Mouse (Mus musculus) intestine, postnatal 0 days (tissue): ENCODE measurements around the gene Iqgap1. TPM values are rescaled to one million over a fixed set of nuclear protein-coding genes. Genes with fewer than 3 reads are reported as not detected.

Experiments
- ATAC-seq: fragments of 200-750 bp; cut with Nextera tagmentation; 2 replicates; pipeline ENCODE4 v1.8.0; 2017; ENCODE audit warnings: mild to moderate bottlenecking, moderate TSS enrichment, moderate library complexity
- H3K27ac ChIP-seq: fragments of 300-500 bp; sonication (generic); 2 replicates; pipeline ENCODE4 v1.5.1; 2014; ENCODE audit warnings: mild to moderate bottlenecking, low read depth, low read length, moderate library complexity
- H3K27me3 ChIP-seq: fragments of 300-500 bp; sonication (generic); replicated peaks from 2 replicates; pipeline ENCODE4 v1.6.1; 2014; ENCODE audit warnings: low read length, mixed read lengths; ENCODE audit not compliant: control insufficient read depth, insufficient read depth
- H3K36me3 ChIP-seq: fragments of 300-500 bp; sonication (generic); 2 replicates; pipeline ENCODE4 v1.6.1; 2014; ENCODE audit warnings: mild to moderate bottlenecking, moderate library complexity; ENCODE audit not compliant: control insufficient read depth, insufficient read depth
- H3K4me1 ChIP-seq: fragments of 300-500 bp; sonication (generic); replicated peaks from 2 replicates; pipeline ENCODE4 v1.6.1; 2014; ENCODE audit warnings: antibody characterized with exemption, low read length, mixed read lengths; ENCODE audit not compliant: control insufficient read depth, insufficient read depth
- H3K4me2 ChIP-seq: fragments of 300-500 bp; sonication (generic); replicated peaks from 2 replicates; pipeline ENCODE4 v1.6.1; 2014; ENCODE audit warnings: low read depth, mild to moderate bottlenecking, moderate library complexity
- H3K4me3 ChIP-seq: fragments of 300-500 bp; sonication (generic); 2 replicates; pipeline ENCODE4 v1.5.1; 2014; ENCODE audit warnings: low read depth, low read length
- H3K9ac ChIP-seq: fragments of 300-500 bp; sonication (generic); 2 replicates; pipeline ENCODE4 v1.6.1; 2014; ENCODE audit warnings: mild to moderate bottlenecking, low read depth, low read length
- H3K9me3 ChIP-seq: fragments of 300-500 bp; sonication (generic); 2 replicates; pipeline ENCODE4 v1.6.1; 2016; ENCODE audit warnings: mixed run types; ENCODE audit not compliant: control insufficient read depth
- CTCF ChIP-seq: sonication (generic); IDR thresholded peaks from 2 replicates; pipeline ENCODE4 v1.5.1; 2016; ENCODE audit warnings: low read depth, mild to moderate bottlenecking, control low read depth, antibody characterized with exemption, moderate library complexity
- WGBS: fragments of 180-500 bp; shearing (Covaris S2); extraction: QIAGEN DNeasy Blood & Tissue Kit; methylation state at CpG from one replicate; pipeline ENCODE4 v1.1.7; 2014; 5-methylcytosine and 5-hydroxymethylcytosine counted together
- polyA plus RNA-seq: library from polyadenylated mRNA; unstranded; fragments of >200 nt; fragmentation: Nextera tagmentation; extraction: Ambion mirVana; gene quantifications from 2 replicates; pipeline ENCODE4 v1.2.1, GENCODE M21; 2015

Iqgap1 gene
- polyA plus RNA-seq, 1 experiment from 2014 or later: 32.3 TPM

GRCm38 (mm10) chr7:80778958-80779669, 46.7 kb downstream of the Iqgap1 start:
- Histone ChIP-seq H3K36me3 (peaks cover 7% of the 10 kb centered on the region; the same call in 1 of the 2 replicates), H3K4me1 (peaks cover 15% of the 10 kb centered on the region; the same call in 1 of the 2 replicates), H3K9ac (0 out of 2 replicates have a peak overlapping the region, but pooled peaks have one; percentile 31), H3K27me3 (no peaks in the 10 kb centered on the region), H3K4me2 (peak overlapping the region; percentile 53), H3K4me3 (no peak overlapping the region), H3K9me3 (no peaks in the 10 kb centered on the region), H3K27ac (peak overlapping the region; percentile 88)
- ATAC-seq: peak; percentile 80
- TF ChIP-seq CTCF: 0 out of 2 replicates have a peak, but pooled peaks have one; percentile 9
- WGBS: 42% methylated on average over 12 of the region's 12 CpGs

GRCm38 (mm10) chr7:80778376-80778775, 47.4 kb downstream of the Iqgap1 start:
- H3K9ac ChIP-seq: no peak overlapping the region
- peaks cover 7% of the 10 kb centered on the region; the same call in 1 of the 2 replicates for H3K36me3 ChIP-seq
- H3K27me3 ChIP-seq: no peaks in the 10 kb centered on the region
- H3K4me3 ChIP-seq: no peak overlapping the region
- WGBS: 64% methylated on average over 6 of the region's 6 CpGs
- no peak for TF ChIP-seq CTCF
- peaks cover 10% of the 10 kb centered on the region; the same call in 1 of the 2 replicates for H3K4me1 ChIP-seq
- H3K9me3 ChIP-seq: no peaks in the 10 kb centered on the region
- H3K4me2 ChIP-seq: no peak overlapping the region
- no peak overlapping the region for H3K27ac ChIP-seq
- no peak for ATAC-seq

DNA sequence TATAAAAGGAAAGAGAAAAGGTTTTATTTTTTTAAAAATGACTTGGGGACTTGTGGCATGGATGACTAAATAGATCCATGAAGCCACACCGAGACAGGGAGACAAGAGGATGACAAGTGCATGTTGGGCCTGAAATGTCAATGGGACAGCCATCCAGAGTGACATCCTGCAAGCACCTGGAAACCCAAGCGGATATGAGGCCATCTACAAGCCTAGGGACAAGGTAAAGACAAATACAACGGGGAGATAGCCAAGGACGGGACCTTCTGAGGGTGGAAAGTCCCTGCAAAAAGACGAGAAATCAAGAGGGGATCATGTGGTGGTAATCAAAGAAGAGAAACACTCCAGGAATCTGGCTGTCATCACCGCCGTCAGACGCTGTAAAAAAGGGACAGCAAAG, 48.6 kb downstream of the Iqgap1 start:
- 66% methylated on average over 8 of the region's 8 CpGs for WGBS
- ATAC-seq: no peak
- TF ChIP-seq CTCF: no peak
- Histone ChIP-seq H3K4me3 (no peak overlapping the region), H3K36me3 (peaks cover 12% of the 10 kb centered on the region; the same call in 1 of the 2 replicates), H3K27me3 (no peaks in the 10 kb centered on the region), H3K4me2 (no peak overlapping the region), H3K9me3 (no peaks in the 10 kb centered on the region), H3K27ac (no peak overlapping the region), H3K4me1 (peaks cover 7% of the 10 kb centered on the region; the same call in 1 of the 2 replicates), H3K9ac (no peak overlapping the region)

GRCm38 (mm10) chr7:80776090-80776489, 49.7 kb downstream of the Iqgap1 start:
- H3K4me3 ChIP-seq: no peak overlapping the region
- no peak overlapping the region for H3K27ac ChIP-seq
- H3K27me3 ChIP-seq: no peaks in the 10 kb centered on the region
- peaks cover 12% of the 10 kb centered on the region; the same call in 1 of the 2 replicates for H3K36me3 ChIP-seq
- ATAC-seq: no peak
- no peak overlapping the region for H3K9ac ChIP-seq
- no peaks in the 10 kb centered on the region for H3K4me1 ChIP-seq
- 79% methylated on average over 3 of the region's 3 CpGs for WGBS
- no peak overlapping the region for H3K4me2 ChIP-seq
- no peak for TF ChIP-seq CTCF
- no peaks in the 10 kb centered on the region for H3K9me3 ChIP-seq

DNA sequence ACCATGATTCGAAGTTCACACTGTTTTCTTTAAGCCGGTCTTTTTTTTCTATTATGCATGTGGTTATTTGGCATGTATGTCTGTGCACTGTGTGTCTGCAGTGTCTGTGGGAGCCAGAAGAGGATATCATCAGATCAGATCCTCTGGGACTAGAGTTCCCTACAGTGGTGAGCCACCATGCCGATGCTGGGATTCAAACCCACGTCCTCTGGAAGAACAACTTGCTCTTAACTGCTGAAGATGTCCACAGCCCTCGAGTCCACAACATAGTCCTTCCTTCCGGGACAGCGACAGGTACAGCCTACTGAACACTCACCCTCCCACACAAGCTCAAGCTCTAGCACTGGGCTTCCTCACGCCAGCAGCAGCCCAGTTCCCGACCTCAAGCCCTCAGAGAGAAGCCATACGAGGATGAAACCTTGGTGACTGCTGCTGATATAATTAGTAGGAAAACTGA, 50.3 kb downstream of the Iqgap1 start:
- Histone ChIP-seq H3K4me1 (no peaks in the 10 kb centered on the region), H3K4me2 (no peak overlapping the region), H3K4me3 (no peak overlapping the region), H3K36me3 (peaks cover 12% of the 10 kb centered on the region; the same call in 1 of the 2 replicates), H3K9ac (no peak overlapping the region), H3K27ac (no peak overlapping the region), H3K27me3 (no peaks in the 10 kb centered on the region), H3K9me3 (no peaks in the 10 kb centered on the region)
- 85% methylated on average over 10 of the region's 10 CpGs for WGBS
- ATAC-seq: no peak
- TF ChIP-seq CTCF: no peak

DNA sequence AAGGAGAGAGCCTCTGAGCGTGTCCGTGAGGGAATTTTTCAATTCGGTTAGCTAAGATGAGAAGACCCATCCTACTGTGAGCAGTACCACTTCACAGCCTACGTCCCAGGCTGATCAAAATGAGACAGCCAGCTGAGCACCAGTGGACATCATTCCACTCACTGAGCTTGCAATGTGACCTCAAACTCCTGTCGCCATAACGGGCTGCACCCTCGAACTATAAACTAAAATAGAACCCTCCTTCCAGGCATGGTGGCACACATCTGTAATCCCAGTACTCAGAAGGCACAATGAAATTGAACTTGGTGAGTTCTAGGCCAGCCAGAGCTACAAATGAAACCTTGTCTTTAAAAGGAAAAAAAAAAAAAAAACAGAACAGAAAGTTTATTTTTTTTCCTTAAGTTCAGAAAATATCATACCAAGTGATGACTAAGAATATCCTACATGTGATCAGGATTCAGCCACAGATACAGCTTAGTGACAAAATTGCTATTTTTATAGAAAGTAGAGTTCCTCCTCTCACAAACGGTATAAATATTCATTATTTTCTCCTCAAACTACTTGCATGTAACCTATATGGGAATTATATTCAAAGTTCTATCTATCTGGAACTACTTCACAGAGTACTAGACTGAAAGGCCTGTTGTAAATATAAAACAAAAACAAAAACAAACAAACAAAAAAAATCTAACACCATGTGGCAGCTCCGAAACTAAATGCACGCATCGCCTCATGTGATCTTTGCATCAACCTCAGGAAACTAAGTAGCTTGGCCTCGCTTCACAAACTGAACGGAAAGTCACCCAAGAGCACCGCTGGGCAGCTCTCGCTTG, 50.9 kb downstream of the Iqgap1 start:
- no peak overlapping the region for H3K4me3 ChIP-seq
- TF ChIP-seq CTCF: no peak
- H3K9me3 ChIP-seq: no peaks in the 10 kb centered on the region
- ATAC-seq: no peak
- H3K4me1 ChIP-seq: no peaks in the 10 kb centered on the region
- H3K27me3 ChIP-seq: no peaks in the 10 kb centered on the region
- H3K9ac ChIP-seq: no peak overlapping the region
- no peak overlapping the region for H3K27ac ChIP-seq
- 86% methylated on average over 15 of the region's 15 CpGs for WGBS
- peaks cover 12% of the 10 kb centered on the region; the same call in 1 of the 2 replicates for H3K36me3 ChIP-seq
- no peak overlapping the region for H3K4me2 ChIP-seq
